Mouse (Mus musculus) neural tube, embryonic 14.5 days (tissue): ENCODE results near the gene Ggt1. TPM values are rescaled to one million over a fixed set of nuclear protein-coding genes. Genes with fewer than 3 reads are reported as not detected.
"Not testable (repeated sequence)": the region's sequence is repeated elsewhere in the genome, so short reads cannot be mapped to it uniquely, and the experiment has no call there.

Source experiments
- ATAC-seq: fragments of 200-750 bp; cut with Nextera tagmentation; 2 replicates; pipeline ENCODE4 v1.8.0; 2017; ENCODE audit warnings: low read depth, mild to moderate bottlenecking, moderate TSS enrichment, moderate library complexity
- H3K27ac ChIP-seq: fragments of 300-500 bp; sonication (generic); 2 replicates; pipeline ENCODE4 v1.5.1; 2014; ENCODE audit warnings: low read depth, mild to moderate bottlenecking, control low read depth, low read length, moderate library complexity, mixed read lengths
- H3K27me3 ChIP-seq: fragments of 300-500 bp; sonication (generic); 2 replicates; pipeline ENCODE4 v1.6.1; 2014; ENCODE audit warnings: low read length; ENCODE audit not compliant: control insufficient read depth, insufficient read depth
- H3K36me3 ChIP-seq: fragments of 300-500 bp; sonication (generic); 2 replicates; pipeline ENCODE4 v1.6.1; 2014; ENCODE audit warnings: low read length, mixed read lengths; ENCODE audit not compliant: control insufficient read depth, insufficient read depth
- H3K4me1 ChIP-seq: fragments of 300-500 bp; sonication (generic); 2 replicates; pipeline ENCODE4 v1.6.1; 2014; ENCODE audit warnings: low read length; ENCODE audit not compliant: control insufficient read depth, insufficient read depth
- H3K4me2 ChIP-seq: fragments of 300-500 bp; sonication (generic); 2 replicates; pipeline ENCODE4 v1.6.1; 2014; ENCODE audit warnings: mild to moderate bottlenecking, low read depth, low read length, control low read depth
- H3K4me3 ChIP-seq: fragments of 300-500 bp; sonication (generic); 2 replicates; pipeline ENCODE4 v1.5.1; 2014; ENCODE audit warnings: low read depth, low read length, control low read depth, mixed read lengths
- H3K9ac ChIP-seq: fragments of 300-500 bp; sonication (generic); replicated peaks from 2 replicates; pipeline ENCODE4 v1.6.1; 2014; ENCODE audit warnings: low read depth, mild to moderate bottlenecking, control low read depth, low read length, mixed read lengths
- H3K9me3 ChIP-seq: fragments of 300-500 bp; sonication (generic); 2 replicates; pipeline ENCODE4 v1.6.1; 2016; ENCODE audit warnings: low read length; ENCODE audit not compliant: control insufficient read depth
- WGBS: fragments of 180-500 bp; shearing (Covaris S2); extraction: QIAGEN DNeasy Blood & Tissue Kit; methylation state at CpG from one replicate; pipeline ENCODE4 v1.1.7; 2014; 5-methylcytosine and 5-hydroxymethylcytosine counted together
- polyA plus RNA-seq: library from polyadenylated mRNA; unstranded; fragments of >200 nt; fragmentation: Nextera tagmentation; extraction: Ambion mirVana; gene quantifications from 2 replicates; pipeline ENCODE4 v1.2.1, GENCODE M21; 2014

Ggt1 gene
- polyA plus RNA-seq, 1 experiment from 2014 or later: 1.5 TPM

DNA sequence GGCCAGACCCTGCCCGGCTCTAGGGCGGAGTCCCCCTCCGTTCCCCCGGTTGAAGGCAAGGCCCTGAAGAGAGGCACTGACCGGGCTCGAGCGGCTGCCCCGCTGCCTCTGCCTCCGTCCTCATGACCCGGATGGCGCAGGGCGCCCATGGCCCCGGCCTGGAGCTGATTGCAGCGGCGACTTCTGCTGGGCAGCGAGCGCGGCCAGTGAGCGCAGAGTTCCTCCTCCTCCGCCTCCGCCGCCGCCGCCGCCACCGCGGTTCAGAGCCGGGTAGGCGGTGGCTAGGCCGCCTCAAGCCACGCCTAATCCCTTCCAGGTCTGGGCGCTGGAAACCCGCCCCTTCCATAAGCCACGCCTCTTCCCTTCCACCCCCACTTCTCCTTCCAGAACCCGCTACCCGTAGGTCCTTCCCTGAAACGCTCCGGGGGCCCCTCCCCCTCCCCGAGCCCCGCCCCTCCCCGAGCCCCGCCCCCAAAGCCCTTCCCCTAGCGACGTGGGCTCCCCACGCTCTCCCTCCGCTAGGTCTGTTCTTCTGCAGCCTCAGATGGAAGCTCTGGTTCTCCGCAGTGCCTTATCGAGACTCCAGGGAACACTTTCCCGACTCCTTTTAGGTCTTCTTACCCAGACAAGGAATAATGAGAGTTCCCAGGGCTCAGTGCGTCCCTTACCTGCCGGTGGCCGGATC is 44.2 kb upstream of the Ggt1 start, which contains the start of gene Snrpd3:
TSS of gene Snrpd3 (plus strand) at position 479 of the 685 bp plus-strand sequence.
- no peaks in the 10 kb centered on the region for H3K9me3 ChIP-seq
- peaks cover 7% of the 10 kb centered on the region for H3K36me3 ChIP-seq
- H3K27me3 ChIP-seq: no peaks in the 10 kb centered on the region; the same call in 1 of the 2 replicates
- WGBS: under 1% methylated on average over 45 of the region's 52 CpGs
- peak within 1 kb of the TSS; percentile 85 for H3K9ac ChIP-seq
- peaks cover 17% of the 10 kb centered on the region for H3K4me1 ChIP-seq
- H3K4me3 ChIP-seq: peak within 1 kb of the TSS; percentile 67
- H3K27ac ChIP-seq: peak within 1 kb of the TSS; percentile 95
- peak within 1 kb of the TSS; percentile 97 for H3K4me2 ChIP-seq
- ATAC-seq: peak; percentile 96

DNA sequence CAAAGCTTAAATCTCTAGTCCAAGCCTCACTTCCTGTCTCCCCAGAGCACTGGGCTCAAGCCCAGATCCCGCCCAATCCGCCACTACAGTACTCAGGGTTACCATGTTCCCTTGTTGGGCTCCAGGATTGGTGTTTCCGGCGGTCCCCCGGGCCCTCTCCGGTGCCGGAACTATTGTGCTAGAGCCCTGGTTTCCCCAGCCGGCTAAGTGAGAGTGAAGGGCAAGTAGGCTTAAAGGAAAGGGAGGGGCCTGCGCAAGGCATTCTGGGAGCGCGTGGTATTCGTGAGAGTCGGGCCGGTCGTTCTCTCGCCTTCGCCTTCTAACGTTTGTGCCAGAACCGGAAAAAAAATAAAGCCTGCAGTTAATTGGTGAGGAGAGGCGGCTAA is 43.7 kb upstream of the Ggt1 start, which contains the start of gene Gucd1:
TSS of gene Gucd1 (minus strand) at position 215 of the 386 bp plus-strand sequence.
- peak within 1 kb of the TSS; percentile 95 for H3K27ac ChIP-seq
- peaks cover 17% of the 10 kb centered on the region for H3K4me1 ChIP-seq
- WGBS: 0% methylated on average over 20 of the region's 20 CpGs
- H3K4me2 ChIP-seq: peak within 1 kb of the TSS; percentile 97
- H3K27me3 ChIP-seq: no peaks in the 10 kb centered on the region; the same call in 1 of the 2 replicates
- peak within 1 kb of the TSS; percentile 67 for H3K4me3 ChIP-seq
- H3K36me3 ChIP-seq: peaks cover 7% of the 10 kb centered on the region
- no peaks in the 10 kb centered on the region for H3K9me3 ChIP-seq
- ATAC-seq: peak; percentile 92
- peak within 1 kb of the TSS; percentile 85 for H3K9ac ChIP-seq

DNA sequence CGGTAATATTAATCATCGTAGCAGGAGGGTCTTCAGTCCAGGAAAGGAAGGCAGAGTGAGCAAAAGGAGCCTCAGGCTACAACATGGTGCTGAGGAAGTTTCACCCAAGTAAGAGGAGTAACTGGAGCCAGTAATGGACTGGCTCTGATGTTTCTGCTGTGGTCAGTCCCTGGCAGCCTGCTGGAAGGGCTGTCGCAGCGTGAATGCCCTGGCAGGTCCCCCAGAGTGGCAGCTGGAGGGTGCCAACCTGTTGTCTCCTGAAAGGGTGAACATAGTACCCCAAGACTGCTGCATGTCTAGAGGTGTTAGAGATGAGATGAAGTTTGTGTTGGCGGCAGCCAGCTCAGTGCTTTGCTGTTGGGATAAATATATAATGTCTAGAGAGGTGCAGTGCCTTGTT is 40.8 kb upstream of the Ggt1 start:
- no peak overlapping the region for H3K27ac ChIP-seq
- H3K27me3 ChIP-seq: no peaks in the 10 kb centered on the region; the same call in 1 of the 2 replicates
- no peaks in the 10 kb centered on the region for H3K9me3 ChIP-seq
- H3K4me2 ChIP-seq: no peak overlapping the region
- peaks cover 17% of the 10 kb centered on the region for H3K4me1 ChIP-seq
- 96% methylated on average over 5 of the region's 5 CpGs for WGBS
- ATAC-seq: no peak
- no peak overlapping the region for H3K4me3 ChIP-seq
- peaks cover 18% of the 10 kb centered on the region for H3K36me3 ChIP-seq
- H3K9ac ChIP-seq: no peak overlapping the region

DNA sequence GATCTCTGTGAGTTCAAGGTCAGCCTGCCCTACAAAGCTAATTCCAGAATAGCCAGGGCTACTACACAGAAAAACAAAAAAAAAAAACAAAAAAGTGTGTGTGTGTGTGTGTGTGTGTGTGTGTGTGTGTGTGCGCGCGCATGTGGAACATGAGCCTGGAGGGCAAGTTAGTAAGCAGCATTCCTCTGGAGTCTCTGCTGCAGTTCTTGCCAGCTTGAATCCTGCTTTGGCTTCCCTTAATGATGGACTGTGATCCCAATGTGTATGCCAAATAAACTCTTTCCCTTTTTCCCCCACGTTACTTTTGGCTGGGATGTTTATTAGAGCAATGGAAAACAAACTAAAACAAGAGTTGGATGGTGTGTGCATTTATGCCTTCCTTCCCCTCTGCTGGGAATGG is 39.8 kb upstream of the Ggt1 start:
- H3K4me1 ChIP-seq: peaks cover 11% of the 10 kb centered on the region
- no peak overlapping the region for H3K27ac ChIP-seq
- no peaks in the 10 kb centered on the region; the same call in 1 of the 2 replicates for H3K27me3 ChIP-seq
- no peak overlapping the region for H3K9ac ChIP-seq
- peaks cover 18% of the 10 kb centered on the region for H3K36me3 ChIP-seq
- H3K9me3 ChIP-seq: no peaks in the 10 kb centered on the region
- 93% methylated on average over 4 of the region's 4 CpGs for WGBS
- no peak overlapping the region for H3K4me2 ChIP-seq
- no peak overlapping the region for H3K4me3 ChIP-seq
- no peak for ATAC-seq

DNA sequence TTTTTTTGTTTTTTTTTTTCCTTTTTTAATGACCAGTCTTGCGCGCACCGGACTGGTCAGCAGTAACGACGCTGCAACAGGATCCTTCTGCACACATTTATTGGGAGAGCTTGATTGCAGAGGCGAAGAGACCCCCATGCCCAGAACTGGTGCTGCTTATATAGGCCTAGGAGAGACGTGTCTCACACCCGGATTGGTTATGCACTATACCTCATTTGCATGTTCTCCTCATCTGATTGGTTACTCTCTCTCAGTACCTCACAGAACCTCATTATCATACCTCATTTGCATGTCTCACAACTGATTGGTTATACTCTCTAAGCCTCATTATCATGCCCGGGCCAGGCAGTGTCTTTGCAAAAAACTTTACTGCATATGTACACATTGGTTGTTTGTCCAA is 36.0 kb upstream of the Ggt1 start:
- not testable (repeated sequence) for H3K27ac ChIP-seq, H3K9ac ChIP-seq, H3K4me3 ChIP-seq, H3K4me1 ChIP-seq, H3K4me2 ChIP-seq, H3K9me3 ChIP-seq, H3K27me3 ChIP-seq, ATAC-seq
- peaks cover 17% of the 10 kb centered on the region for H3K36me3 ChIP-seq
- 93% methylated on average over 9 of the region's 9 CpGs for WGBS

DNA sequence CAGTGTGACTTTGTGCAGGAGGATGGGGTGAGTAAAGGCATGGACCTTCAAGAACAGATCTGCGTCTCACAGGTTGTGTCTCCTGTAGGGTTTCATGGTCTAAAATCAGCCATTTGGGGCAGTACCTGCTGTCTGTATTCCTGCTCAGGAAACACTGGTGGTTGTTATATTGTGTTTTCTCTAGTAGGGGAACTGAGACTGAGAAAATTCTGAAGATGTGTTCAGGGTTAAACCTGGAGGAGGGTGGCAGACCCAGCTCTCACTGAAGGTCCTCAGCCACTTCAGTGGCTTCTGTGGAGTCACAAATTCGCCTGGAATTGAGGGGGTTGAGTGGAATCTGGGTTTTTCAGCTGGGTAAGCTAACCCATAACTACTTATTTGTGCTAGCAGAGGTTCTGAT is 31.1 kb upstream of the Ggt1 start:
- no peak overlapping the region for H3K27ac ChIP-seq
- 90% methylated on average over 2 of the region's 2 CpGs for WGBS
- no peak overlapping the region for H3K4me2 ChIP-seq
- H3K9me3 ChIP-seq: no peaks in the 10 kb centered on the region
- no peak for ATAC-seq
- no peak overlapping the region for H3K4me3 ChIP-seq
- H3K4me1 ChIP-seq: no peaks in the 10 kb centered on the region
- H3K27me3 ChIP-seq: no peaks in the 10 kb centered on the region
- peaks cover 9% of the 10 kb centered on the region; the same call in 1 of the 2 replicates for H3K36me3 ChIP-seq
- H3K9ac ChIP-seq: no peak overlapping the region

DNA sequence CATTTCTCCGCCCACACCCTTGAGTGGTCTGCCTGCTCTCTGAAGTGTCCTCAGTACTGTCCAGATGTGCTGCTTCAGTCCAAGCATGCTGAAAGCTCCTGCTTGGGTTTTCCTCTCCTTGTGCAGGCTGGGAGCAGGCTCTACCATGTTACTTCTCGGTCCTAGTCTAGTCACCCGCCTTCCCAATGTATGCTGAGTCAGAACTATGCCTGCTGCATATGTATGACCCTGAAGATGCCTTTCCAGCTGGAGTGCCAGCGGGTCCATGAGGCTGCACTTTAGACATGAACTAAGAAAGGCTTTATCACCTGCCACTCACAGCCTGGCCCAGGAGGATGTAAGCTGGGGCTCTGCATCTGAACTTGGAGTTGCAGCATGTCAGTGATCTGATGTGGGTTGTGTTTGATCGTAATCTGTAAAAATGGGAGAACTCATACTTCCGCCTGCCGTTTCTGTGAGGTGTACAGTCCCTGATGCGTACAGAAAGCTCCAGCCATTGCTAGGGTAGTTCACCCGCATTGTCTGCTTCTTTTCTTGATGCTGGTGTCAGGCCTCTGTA is 29.8 kb upstream of the Ggt1 start:
- Histone ChIP-seq H3K4me3 (no peak overlapping the region), H3K36me3 (peaks cover 16% of the 10 kb centered on the region; the same call in 1 of the 2 replicates), H3K27ac (no peak overlapping the region), H3K4me1 (no peaks in the 10 kb centered on the region), H3K4me2 (no peak overlapping the region), H3K27me3 (no peaks in the 10 kb centered on the region), H3K9ac (no peak overlapping the region), H3K9me3 (no peaks in the 10 kb centered on the region)
- ATAC-seq: no peak
- 90% methylated on average over 9 of the region's 9 CpGs for WGBS

DNA sequence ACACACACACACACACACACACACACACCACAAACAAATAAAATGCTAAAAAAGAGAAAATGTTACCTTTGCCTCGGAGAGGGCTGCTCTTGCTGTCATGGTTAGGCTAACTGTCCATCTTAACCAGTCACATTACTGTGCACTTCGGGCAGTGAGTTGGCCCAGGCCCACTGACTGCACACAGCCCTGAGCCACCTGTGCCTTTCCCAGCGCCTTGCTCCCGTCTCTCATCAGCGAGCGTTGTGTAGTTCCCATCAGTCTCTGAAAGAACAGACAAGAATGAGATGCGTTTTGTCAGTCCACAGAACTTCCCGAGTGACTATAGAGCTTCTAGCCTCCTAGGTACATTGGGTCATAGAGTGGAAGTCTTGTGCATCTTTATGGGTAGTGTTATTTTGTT is 27.2 kb upstream of the Ggt1 start:
- Histone ChIP-seq H3K4me3 (no peak overlapping the region), H3K4me2 (no peak overlapping the region), H3K9ac (no peak overlapping the region), H3K36me3 (peaks cover 16% of the 10 kb centered on the region; the same call in 1 of the 2 replicates), H3K4me1 (no peaks in the 10 kb centered on the region), H3K9me3 (no peaks in the 10 kb centered on the region), H3K27ac (no peak overlapping the region), H3K27me3 (no peaks in the 10 kb centered on the region)
- no peak for ATAC-seq
- WGBS: 93% methylated on average over 8 of the region's 8 CpGs

DNA sequence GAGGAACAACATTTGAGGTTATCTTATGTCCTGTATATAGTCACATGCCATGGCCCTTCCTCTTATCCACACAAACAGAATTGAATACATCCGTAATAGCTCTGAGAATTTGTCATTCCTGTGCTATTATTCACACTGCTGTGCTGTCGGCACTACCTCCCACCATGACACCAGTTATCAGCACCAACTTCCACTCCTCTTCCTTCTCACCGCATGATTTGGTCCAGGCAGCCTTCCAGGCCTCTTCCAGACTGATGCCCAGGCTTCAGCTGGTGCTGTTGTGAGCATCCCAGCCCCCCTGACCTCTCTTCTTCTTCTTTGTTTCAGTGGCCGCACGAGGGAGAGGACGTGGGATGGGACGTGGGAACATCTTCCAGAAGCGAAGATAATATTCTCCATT is 26.5 kb upstream of the Ggt1 start:
- Histone ChIP-seq H3K27me3 (no peaks in the 10 kb centered on the region), H3K4me2 (no peak overlapping the region), H3K36me3 (peaks cover 16% of the 10 kb centered on the region; the same call in 1 of the 2 replicates), H3K4me1 (no peaks in the 10 kb centered on the region), H3K9me3 (no peaks in the 10 kb centered on the region), H3K27ac (no peak overlapping the region), H3K4me3 (no peak overlapping the region), H3K9ac (no peak overlapping the region)
- no peak for ATAC-seq
- WGBS: 95% methylated on average over 8 of the region's 8 CpGs
